Mouse (Mus musculus): Measurements from ENCODE around the gene Brwd1. TPM values are rescaled to one million over a fixed set of nuclear protein-coding genes. Genes with fewer than 3 reads are reported as not detected.

Brwd1 gene
- polyA plus RNA-seq (2014; fragmentation: Illumina TruSeq; extraction: RNeasy Lipid Tissue Mini Kit (QIAGEN cat#74804); ENCODE audit: low read depth, low replicate concordance) = 52.0 TPM

GRCm38 (mm10) chr16:96082301-96083178, at the start of gene Brwd1:
TSS of gene Brwd1 (minus strand) at chr16:96082526.

GRCm38 (mm10) chr16:96127657-96128344, 45.5 kb upstream of the Brwd1 start, which contains the start of gene Hmgn1:
TSS of gene Hmgn1 (minus strand) at chr16:96127729.

GRCm38 (mm10) chr16:95990462-95991121, 91.7 kb downstream of the Brwd1 start, which contains the start of gene Psmg1:
TSS of gene Psmg1 (minus strand) at chr16:95990960.

Other genes starting within 250 kb of the Brwd1 start
- gene Psmg1, start 91.6 kb downstream of the Brwd1 start, polyA plus RNA-seq (2014; fragmentation: Illumina TruSeq; extraction: RNeasy Lipid Tissue Mini Kit (QIAGEN cat#74804); ENCODE audit: low read depth, low replicate concordance) = 22.7 TPM
- 157 TPM for gene Hmgn1, start 45.2 kb upstream of the Brwd1 start, polyA plus RNA-seq (2014; fragmentation: Illumina TruSeq; extraction: RNeasy Lipid Tissue Mini Kit (QIAGEN cat#74804); ENCODE audit: low read depth, low replicate concordance)
- gene Wrb, start 62.9 kb upstream of the Brwd1 start, polyA plus RNA-seq (2014; fragmentation: Illumina TruSeq; extraction: RNeasy Lipid Tissue Mini Kit (QIAGEN cat#74804); ENCODE audit: low read depth, low replicate concordance) = 19.9 TPM
- 8.0 TPM for gene Lca5l, start 109.7 kb upstream of the Brwd1 start, polyA plus RNA-seq (2014; fragmentation: Illumina TruSeq; extraction: RNeasy Lipid Tissue Mini Kit (QIAGEN cat#74804); ENCODE audit: low read depth, low replicate concordance)
- 13.3 TPM for gene Sh3bgr, start 117.9 kb upstream of the Brwd1 start, polyA plus RNA-seq (2014; fragmentation: Illumina TruSeq; extraction: RNeasy Lipid Tissue Mini Kit (QIAGEN cat#74804); ENCODE audit: low read depth, low replicate concordance)
- gene B3galt5, start 153.3 kb upstream of the Brwd1 start, polyA plus RNA-seq (2014; fragmentation: Illumina TruSeq; extraction: RNeasy Lipid Tissue Mini Kit (QIAGEN cat#74804); ENCODE audit: low read depth, low replicate concordance) = not detected

Measured in adipose tissue, adult 10 weeks (tissue).